Mouse (Mus musculus) adrenal gland (tissue): ENCODE measurements around the gene Llph.

Source experiments
- intact Hi-C: fragments of 180-260 bp; cut with DNase I; formaldehyde crosslinking; loops from one replicate; pipeline ENCODE4 v1.15.1; 2025

The Llph gene

GRCm38 (mm10) chr10:120272270-120272883 lies 45.5 kb downstream of the Llph start:
- intact Hi-C loops = no loop called here

GRCm38 (mm10) chr10:120273335-120273734 lies 46.5 kb downstream of the Llph start:
- intact Hi-C loops = no loop called here

DNA sequence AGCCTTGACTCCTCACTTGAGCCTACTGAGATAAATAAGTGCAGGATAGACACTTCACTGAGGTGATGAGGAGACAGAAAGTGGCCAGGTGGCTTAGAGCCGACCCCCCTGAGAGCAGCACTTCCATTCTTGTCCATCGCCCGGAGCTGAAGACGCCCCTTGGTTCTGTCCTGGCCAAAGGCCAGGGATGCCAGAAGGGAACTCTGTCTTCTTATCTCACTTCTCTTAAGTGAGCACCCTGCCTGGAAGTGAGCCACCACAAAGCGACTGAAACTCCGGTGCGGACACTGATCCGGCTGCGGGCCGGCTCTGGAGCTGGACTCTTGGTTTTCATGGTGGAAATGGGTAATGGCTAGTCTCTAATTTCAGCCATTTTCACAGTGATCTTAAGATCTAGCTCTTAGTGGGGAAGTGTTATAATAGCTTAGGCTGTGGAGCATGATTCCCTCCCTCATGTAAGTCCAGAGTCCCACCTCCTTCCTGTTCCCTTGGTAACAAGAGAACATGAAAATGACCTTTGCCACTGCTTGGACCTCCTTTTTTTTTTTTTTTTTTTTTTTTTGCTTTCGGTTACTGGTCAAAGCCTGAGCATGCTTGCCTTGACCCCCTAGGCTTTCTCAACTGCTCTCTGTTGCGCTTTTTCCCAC lies 52.7 kb downstream of the Llph start:
- intact Hi-C loops = no loop called here

DNA sequence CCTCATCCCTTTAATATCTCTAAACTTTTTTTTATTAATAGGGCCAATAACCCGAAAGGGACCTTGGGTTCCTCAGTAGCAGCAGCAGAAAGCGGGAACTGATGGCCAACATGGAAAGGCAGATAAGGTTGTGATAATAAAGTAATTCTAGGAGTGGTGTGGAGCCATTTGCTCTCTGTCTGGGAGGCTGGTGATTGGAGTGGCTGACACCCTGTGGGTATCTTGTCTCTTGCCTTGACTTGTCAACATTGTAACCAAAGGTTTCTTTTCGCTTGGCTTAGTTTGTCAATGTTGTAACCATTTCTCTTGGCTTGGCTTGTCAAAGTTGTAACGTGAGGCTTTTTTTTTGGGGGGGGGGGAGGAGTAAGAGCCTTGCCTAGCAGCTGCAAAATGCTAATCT lies 53.5 kb downstream of the Llph start:
- intact Hi-C loops = no loop called here

GRCm38 (mm10) chr10:120281700-120282099 lies 54.8 kb downstream of the Llph start:
- intact Hi-C loops = no loop called here
